Mouse (Mus musculus) natural killer cell, adult 2 months (primary cell): ENCODE data around the gene Npas1.
A peak's percentile ranks its signal among the peaks of the same experiment; 100 is the strongest.

Experiments
- DNase-seq, 2 experiments: peaks; one replicate each; pipeline ENCODE4 v3.0.0; 2022; ENCODE audit warnings: low spot score in 2 of 2

Gene Npas1

GRCm38 (mm10) chr7:16471549-16471948, 6.0 kb downstream of the Npas1 start:
- no peak for DNase-seq

- DNase-seq: no peak
Measured at GRCm38 (mm10) chr7:16468115-16468514, 9.4 kb downstream of the Npas1 start.

GRCm38 (mm10) chr7:16466565-16466964, 11.0 kb downstream of the Npas1 start:
- no peak for DNase-seq

DNA sequence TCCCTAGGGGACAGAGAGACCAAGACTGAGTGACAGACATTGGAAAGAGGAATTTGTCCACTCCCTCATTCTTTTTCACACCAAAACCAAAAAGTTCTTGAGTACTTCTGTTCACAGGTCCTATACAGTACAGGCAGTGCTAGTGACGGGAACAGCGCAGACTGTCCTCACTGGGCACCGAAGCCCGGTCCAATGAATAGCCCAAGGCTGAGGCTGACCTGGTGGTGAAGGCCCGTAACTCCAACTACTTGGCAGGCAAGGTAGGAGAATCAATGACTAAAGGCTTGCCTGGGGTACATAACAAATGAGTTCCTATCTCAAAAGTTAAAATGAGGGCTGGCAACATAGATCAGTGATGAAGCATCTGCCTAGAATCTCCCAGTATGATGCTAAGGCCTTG, 12.0 kb downstream of the Npas1 start:
- DNase-seq: no peak

- DNase-seq: peak; percentile 46 to 69
Measured at GRCm38 (mm10) chr7:16465160-16465559, 12.4 kb downstream of the Npas1 start.

DNA sequence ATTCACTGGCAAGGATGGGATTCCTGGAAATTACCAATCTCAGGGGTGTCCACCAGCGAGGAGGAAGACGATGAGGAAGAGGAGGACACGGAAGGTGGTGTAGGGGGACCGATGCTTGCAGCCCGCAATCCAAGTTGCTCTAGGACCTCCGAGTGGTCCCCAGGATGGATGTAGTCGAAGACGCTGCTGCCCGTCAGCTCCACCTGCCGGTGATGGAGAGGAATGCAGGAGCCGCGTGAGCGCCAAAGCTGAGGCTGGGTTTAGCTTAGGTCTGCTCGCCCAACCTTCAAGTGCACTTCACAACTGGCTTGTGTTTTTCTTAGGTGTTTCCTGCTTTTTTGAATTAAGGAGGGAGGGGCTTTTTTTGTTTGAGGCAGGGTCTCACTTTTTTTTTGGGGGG, 14.3 kb downstream of the Npas1 start:
- DNase-seq: peak; percentile 64 to 78

DNA sequence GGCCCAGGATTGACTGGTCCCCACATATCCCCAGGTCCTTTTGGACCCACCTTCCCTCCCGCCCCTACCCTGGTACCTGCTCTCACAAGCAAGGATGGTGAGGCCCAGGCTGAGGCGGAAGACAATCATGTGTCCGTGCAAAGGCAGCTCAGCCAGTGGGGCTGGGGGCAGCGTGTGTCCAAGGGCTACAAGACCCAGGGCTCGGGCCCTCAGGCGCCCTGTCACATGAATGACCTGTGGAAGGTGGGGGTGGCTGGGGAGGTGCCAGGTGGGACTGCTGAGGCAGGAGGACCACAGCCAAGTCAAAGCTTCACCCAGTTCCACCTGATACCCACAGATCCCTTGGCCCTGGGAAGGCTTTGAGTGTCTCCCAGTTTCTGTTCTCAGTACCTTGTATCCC, 15.8 kb downstream of the Npas1 start:
- no peak for DNase-seq

DNA sequence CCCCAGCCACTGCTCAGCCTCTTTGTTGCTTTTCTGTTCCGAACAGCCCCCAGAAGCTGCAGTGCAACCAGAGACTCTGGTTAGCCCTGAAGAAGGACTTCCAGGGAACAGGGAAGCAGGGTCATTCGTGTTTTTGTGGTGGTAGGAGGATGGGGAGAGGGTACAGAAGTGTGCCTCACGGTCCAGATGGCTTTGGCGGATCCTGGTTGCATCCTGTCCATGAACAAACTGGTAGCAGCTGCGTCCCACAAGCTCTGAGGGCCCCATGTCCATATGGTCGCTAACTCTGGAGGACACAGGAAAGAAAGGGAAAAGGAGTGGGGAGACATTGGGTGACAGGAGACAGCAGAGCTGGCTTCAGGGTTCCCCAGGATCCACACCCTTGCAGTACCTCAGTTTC, 16.4 kb downstream of the Npas1 start:
- DNase-seq: no peak

GRCm38 (mm10) chr7:16460566-16460965, 17.0 kb downstream of the Npas1 start:
- no peak for DNase-seq

DNA sequence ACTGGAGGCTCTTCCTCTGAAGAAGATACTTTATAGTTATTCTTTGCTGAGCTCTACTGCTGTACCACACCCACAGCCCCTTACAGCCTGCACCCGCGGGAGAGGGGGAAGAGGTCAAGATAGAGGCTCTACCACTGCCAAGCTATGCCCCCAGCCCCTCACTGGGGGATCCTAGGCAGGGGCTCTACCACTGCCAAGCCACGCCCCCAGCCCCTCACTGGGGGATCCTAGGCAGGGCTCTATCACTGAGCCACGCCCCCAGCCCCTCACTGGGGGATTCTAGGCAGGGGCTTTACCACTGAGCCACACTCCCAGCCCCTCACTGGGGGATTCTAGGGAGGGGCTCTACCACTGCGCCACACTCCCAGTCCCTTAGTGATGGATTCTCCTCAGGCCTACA, 21.2 kb downstream of the Npas1 start:
- no peak for DNase-seq

GRCm38 (mm10) chr7:16455016-16455415, 22.5 kb downstream of the Npas1 start:
- no peak for DNase-seq

DNA sequence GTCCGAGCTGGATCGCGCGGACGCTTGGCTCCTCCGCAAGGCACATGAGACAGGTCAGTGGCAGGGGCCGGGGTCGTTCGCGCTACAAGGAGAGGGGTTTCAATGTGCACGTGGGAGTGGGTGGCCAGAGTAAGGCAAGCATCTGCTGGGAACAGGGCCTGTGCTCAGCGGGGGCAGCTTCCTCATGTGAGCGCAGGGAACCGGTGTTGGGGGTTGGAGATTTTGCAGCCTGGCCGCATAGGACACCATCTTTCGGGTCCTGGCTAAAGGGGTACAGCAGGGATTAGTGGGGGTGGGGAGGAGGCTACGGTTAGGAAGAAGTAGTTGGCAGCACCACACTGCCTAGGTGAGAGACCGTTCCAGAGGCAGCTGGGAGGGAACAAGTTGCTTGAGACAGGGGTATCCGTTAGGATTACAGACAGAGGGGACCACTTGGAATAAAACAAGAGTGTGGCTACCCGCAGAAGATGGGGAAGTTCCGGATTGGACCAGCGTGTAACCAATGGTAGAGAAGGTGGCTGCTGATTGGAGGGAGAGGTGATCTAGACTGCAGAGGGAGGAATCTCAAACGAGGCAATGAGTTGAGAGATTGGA, 24.3 kb downstream of the Npas1 start:
- peak in 1 of 2 experiments; percentile 22 for DNase-seq

- peak; percentile 89 for DNase-seq
Measured at GRCm38 (mm10) chr7:16452587-16453073, 24.9 kb downstream of the Npas1 start, which contains the start of gene Tmem160. TSS of gene Tmem160 (plus strand) at chr7:16452779.

DNA sequence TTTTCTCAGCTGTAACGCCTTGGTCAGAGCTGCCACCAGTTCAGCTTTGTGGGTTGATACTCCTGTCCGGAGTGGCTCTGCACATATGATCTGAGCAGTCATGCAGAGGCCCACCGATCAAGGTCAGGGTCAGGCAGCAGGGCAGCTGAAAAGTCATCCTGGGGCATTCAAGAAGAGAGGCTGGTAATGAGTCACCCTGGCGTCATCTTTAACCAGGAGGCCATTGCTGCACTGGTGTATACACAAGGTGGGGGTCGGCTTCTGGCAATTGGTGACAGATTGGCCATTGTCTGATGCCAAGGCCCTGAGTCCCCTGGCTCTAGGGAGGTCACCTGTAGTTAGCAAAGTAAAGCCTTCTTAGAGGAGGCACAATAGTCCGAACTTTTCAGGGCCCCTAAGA, 25.9 kb downstream of the Npas1 start:
- DNase-seq: no peak

DNA sequence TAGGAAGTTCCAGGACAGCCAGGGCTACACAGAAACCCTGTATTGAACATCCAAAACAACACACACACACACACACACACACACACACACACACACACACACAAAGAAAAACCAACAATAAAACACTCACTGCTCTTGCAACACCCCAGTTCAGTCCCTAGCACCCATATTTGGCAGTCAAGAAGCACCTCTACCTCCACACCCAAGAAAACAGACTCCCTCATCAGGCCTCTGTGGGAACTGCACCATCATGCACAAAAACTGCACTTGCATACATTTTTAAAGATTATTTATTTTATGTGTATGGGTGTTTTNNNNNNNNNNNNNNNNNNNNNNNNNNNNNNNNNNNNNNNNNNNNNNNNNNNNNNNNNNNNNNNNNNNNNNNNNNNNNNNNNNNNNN, 36.3 kb downstream of the Npas1 start:
- peak in 1 of 2 experiments; percentile 18 for DNase-seq

DNA sequence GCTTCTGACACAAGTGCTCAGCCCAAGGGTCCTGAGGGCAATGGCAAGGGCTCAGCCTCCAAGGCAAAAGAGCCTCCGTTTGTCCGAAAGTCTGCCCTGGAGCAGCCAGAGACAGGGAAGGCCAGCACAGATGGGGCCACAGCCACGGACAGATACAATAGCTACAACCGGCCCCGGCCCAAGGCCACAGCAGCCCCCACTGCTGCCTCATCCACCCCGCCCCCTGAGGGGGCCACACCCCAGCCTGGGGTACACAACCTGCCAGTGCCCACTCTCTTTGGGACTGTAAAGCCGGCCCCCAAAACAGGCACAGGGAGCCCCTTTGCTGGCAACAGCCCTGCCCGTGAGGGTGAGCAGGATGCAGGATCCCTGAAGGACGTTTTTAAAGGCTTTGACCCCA, 42.4 kb downstream of the Npas1 start:
- DNase-seq: no peak

DNA sequence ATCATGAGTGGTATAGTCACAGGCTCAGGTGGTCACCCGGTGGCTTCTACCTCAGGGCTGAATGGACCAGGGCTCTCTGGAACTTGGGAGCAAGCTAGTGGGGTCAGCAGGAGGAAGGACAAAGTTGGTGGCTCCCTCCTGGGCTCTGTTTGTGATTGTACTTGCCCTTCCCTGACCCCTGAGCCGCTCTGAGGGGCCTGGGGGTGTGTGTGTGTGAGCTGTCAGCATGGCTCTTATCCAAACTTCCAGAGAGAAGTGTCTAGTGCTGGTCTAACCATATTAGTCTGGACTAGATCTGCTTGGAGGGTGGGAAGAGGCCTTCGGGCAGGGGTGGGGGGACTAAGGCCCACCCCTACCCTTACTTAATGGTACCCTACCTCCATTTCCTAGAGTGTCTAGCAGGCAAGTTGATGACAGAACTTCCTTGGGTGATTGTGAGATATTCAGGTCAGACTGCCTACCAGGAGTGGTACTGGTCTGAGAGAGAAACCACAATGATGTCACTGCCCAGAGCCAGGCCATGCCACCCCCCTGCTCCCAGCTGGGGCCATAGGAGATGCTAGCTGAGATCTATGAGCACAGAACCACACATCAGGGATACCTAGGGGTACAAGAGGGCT, 44.1 kb downstream of the Npas1 start:
- no peak for DNase-seq

GRCm38 (mm10) chr7:16426129-16426729, 51.3 kb downstream of the Npas1 start:
- peak; percentile 72 to 78 for DNase-seq

GRCm38 (mm10) chr7:16425721-16426120, 51.8 kb downstream of the Npas1 start:
- no peak for DNase-seq

GRCm38 (mm10) chr7:16423731-16424130, 53.8 kb downstream of the Npas1 start:
- DNase-seq: no peak

- DNase-seq: no peak
Measured at GRCm38 (mm10) chr7:16422222-16422856, 55.2 kb downstream of the Npas1 start.

- DNase-seq: no peak
Measured at GRCm38 (mm10) chr7:16420493-16421118, 56.9 kb downstream of the Npas1 start.
